Mouse (Mus musculus): ENCODE measurements around the gene Tmppe. TPM values are rescaled to one million over a fixed set of nuclear protein-coding genes. Genes with fewer than 3 reads are reported as not detected.
"Not testable (repeated sequence)": the region's sequence is repeated elsewhere in the genome, so short reads cannot be mapped to it uniquely, and the experiment has no call there.

Tmppe gene
- polyA plus RNA-seq, 1 experiment from 2014 or later = 5.7 TPM

- ChIA-PET CTCF (interaction anchor here (2.5 kb wide), 1 partner anchor 65 kb away, joined by 6 read pairs; no protein-coding TSS in a partner anchor), POLR2A (no interaction called here)
- H3K27me3 ChIP-seq = no peaks in the 10 kb centered on the region
- in situ Hi-C loops (cut with MboI; ENCODE audit: low pct_unique_long_range_greater_than_20kb) = loop anchor here (25.0 kb wide), 1 partner anchor 346 kb away; the partner anchor contains the start of gene Fbxl2
- ATAC-seq (no peak), DNase-seq (ENCODE audit: low read depth, low spot score) (no peak)
- no peak for TF ChIP-seq CTCF (IDR thresholded peaks at IDR 0.05)
Observed at GRCm38 (mm10) chr9:114382936-114383710, 17.8 kb upstream of the Tmppe start.

DNA sequence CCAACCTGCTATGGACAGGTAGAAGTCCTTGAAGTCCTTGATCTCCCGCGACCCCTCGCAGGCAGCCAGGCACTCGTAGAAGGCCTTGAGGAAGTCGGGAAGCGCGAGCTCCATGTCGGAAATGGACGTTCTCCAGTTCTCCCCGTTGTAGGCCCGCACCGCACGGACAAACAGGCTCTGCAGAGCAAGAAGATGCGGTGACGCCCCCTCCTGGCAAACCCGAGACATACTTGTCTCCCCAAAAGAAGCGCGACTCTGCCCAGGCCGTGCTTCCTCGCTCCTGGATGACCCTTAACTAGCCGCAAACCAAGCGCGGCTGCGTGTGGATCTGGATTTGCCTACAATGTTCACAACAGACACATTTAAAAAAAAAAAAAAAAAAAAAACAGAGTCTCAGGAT, 16.2 kb upstream of the Tmppe start:
- H3K27me3 ChIP-seq = no peaks in the 10 kb centered on the region
- no peak for TF ChIP-seq CTCF (IDR thresholded peaks at IDR 0.05)
- CTCF ChIA-PET = no interaction called here
- DNase-seq (ENCODE audit: low read depth, low spot score) (no peak), ATAC-seq (no peak)
- POLR2A ChIA-PET = no interaction called here
- in situ Hi-C loops (cut with MboI; ENCODE audit: low pct_unique_long_range_greater_than_20kb) = loop anchor here (25.0 kb wide), 1 partner anchor 347 kb away; the partner anchor contains the start of gene Fbxl2

DNA sequence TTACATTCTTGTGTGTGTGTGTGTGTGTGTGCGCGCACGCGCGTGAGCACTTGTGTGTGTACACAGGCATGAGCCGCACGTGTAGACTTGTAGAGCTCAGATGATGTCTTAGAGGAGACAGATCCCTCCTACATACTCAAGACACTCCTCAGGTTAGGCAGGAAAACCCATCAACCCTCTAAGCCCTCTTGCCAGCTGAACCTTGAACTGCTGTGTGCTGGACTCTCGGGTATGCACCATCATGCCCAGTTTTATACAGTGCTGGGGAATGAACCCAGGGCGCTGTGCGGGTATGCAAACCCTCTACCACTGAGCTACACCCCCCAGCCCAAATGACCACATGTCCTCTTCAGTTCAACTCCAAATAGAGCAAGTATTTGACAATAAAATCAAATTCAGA, 15.7 kb upstream of the Tmppe start:
- ATAC-seq (no peak), DNase-seq (ENCODE audit: low read depth, low spot score) (no peak)
- H3K27me3 ChIP-seq = no peaks in the 10 kb centered on the region
- ChIA-PET POLR2A (no interaction called here), CTCF (no interaction called here)
- TF ChIP-seq CTCF (IDR thresholded peaks at IDR 0.05) = no peak
- in situ Hi-C loops (cut with MboI; ENCODE audit: low pct_unique_long_range_greater_than_20kb) = loop anchor here (25.0 kb wide), 1 partner anchor 348 kb away; the partner anchor contains the start of gene Fbxl2

GRCm38 (mm10) chr9:114387086-114387485, 13.8 kb upstream of the Tmppe start:
- CTCF ChIA-PET = no interaction called here
- DNase-seq (ENCODE audit: low read depth, low spot score) (no peak), ATAC-seq (no peak)
- TF ChIP-seq CTCF (IDR thresholded peaks at IDR 0.05) = no peak
- in situ Hi-C loops (cut with MboI; ENCODE audit: low pct_unique_long_range_greater_than_20kb) = loop anchor here (25.0 kb wide), 1 partner anchor 350 kb away; the partner anchor contains the start of gene Fbxl2
- H3K27me3 ChIP-seq = no peaks in the 10 kb centered on the region
- POLR2A ChIA-PET = no interaction called here

DNA sequence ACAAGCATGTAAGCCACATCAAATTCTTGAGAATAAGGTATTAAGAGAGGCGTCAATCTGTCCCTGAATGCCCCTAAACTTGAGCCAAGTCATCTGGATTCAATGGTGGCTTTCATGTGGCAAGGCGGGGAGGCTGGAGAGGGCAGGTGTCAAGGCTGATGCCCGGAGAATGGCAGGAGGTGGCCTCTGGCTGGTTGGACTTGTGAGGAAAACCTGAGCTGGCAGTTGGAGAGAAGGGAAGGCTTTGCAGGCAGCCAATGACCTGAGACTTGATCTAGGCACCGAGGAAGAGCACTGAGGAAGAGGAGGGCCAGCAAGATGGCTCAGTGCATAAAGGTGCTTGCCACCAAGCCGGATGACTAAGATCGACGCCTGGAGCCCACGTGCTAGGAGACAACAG, 12.6 kb upstream of the Tmppe start:
- ATAC-seq = no peak
- in situ Hi-C loops (cut with MboI; ENCODE audit: low pct_unique_long_range_greater_than_20kb) = loop anchor here (25.0 kb wide), 1 partner anchor 351 kb away; the partner anchor contains the start of gene Fbxl2
- CTCF ChIA-PET = interaction anchor here (1.6 kb wide), 1 partner anchor 10 kb away, joined by 5 read pairs; no protein-coding TSS in a partner anchor
- H3K27me3 ChIP-seq = no peaks in the 10 kb centered on the region
- no peak for TF ChIP-seq CTCF (IDR thresholded peaks at IDR 0.05)
- DNase-seq (ENCODE audit: low read depth, low spot score) = no peak
- POLR2A ChIA-PET = no interaction called here

DNA sequence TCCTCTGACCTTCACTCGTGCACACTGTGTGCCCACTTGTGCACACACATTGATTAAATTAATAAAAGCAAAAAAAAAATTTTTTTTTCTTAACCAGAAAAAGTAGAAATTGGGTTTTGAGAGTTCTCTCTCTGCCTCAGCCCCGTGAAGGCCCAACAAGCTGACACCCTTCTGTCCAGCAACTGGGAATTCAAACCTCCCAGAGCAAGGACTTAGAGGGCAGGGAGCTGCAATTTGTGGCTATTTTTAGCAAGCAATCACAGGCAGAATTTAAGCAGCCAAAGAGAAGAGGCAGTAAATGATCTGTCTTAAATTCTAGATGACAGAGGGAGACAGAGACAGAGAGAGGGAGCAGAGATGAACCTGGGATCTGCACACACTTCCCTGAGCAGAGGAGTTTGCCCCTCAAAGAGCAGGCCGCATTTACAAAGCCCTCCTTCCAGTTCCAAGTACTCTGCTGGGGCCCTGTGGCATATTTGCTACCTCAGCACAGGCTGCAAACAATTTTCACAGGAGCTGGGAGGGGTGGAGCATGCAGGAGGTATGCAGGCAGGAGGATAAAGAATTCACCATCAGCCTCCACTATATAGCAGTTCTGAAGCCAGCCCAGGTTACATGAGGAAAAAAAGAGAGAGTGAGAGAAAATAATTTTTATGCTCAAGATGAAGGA, 12.1 kb upstream of the Tmppe start:
- ChIA-PET POLR2A (interaction anchor here (1.0 kb wide), 1 partner anchor 9 kb away, joined by 3 read pairs; no protein-coding TSS in a partner anchor), CTCF (interaction anchor here (1.0 to 1.6 kb wide), 2 partner anchors 9 kb away, joined by 3 to 5 read pairs; no protein-coding TSS in a partner anchor)
- in situ Hi-C loops (cut with MboI; ENCODE audit: low pct_unique_long_range_greater_than_20kb) = loop anchor here (25.0 kb wide), 1 partner anchor 352 kb away; the partner anchor contains the start of gene Fbxl2
- no peaks in the 10 kb centered on the region for H3K27me3 ChIP-seq
- DNase-seq (ENCODE audit: low read depth, low spot score) (no peak), ATAC-seq (no peak)
- no peak for TF ChIP-seq CTCF (IDR thresholded peaks at IDR 0.05)

GRCm38 (mm10) chr9:114389371-114389904, 11.5 kb upstream of the Tmppe start:
- ChIA-PET POLR2A (interaction anchor here (1.0 kb wide), 1 partner anchor 10 kb away, joined by 3 read pairs; no protein-coding TSS in a partner anchor), CTCF (interaction anchor here (1.0 to 1.6 kb wide), 3 partner anchors 9 to 72 kb away, joined by 3 to 5 read pairs (median 3); no protein-coding TSS in a partner anchor)
- TF ChIP-seq CTCF (IDR thresholded peaks at IDR 0.05) = peak; percentile 62
- DNase-seq (ENCODE audit: low read depth, low spot score) (no peak), ATAC-seq (no peak)
- in situ Hi-C loops (cut with MboI; ENCODE audit: low pct_unique_long_range_greater_than_20kb) = loop anchor here (25.0 kb wide), 1 partner anchor 352 kb away; the partner anchor contains the start of gene Fbxl2
- H3K27me3 ChIP-seq = no peaks in the 10 kb centered on the region

GRCm38 (mm10) chr9:114389905-114390748, 10.8 kb upstream of the Tmppe start, which contains the start of gene Crtap:
TSS of gene Crtap (minus strand) at chr9:114390675.
- H3K27me3 ChIP-seq = no peaks in the 10 kb centered on the region
- ChIA-PET CTCF (interaction anchor here (1.0 kb wide), 2 partner anchors 11 to 72 kb away, joined by 3 read pairs; no protein-coding TSS in a partner anchor), POLR2A (no interaction called here)
- ATAC-seq = peak; percentile 90
- in situ Hi-C loops (cut with MboI; ENCODE audit: low pct_unique_long_range_greater_than_20kb) = loop anchor here (25.0 kb wide), 1 partner anchor 353 kb away; the partner anchor contains the start of gene Fbxl2
- DNase-seq (ENCODE audit: low read depth, low spot score) = no peak
- no peak for TF ChIP-seq CTCF (IDR thresholded peaks at IDR 0.05)

DNA sequence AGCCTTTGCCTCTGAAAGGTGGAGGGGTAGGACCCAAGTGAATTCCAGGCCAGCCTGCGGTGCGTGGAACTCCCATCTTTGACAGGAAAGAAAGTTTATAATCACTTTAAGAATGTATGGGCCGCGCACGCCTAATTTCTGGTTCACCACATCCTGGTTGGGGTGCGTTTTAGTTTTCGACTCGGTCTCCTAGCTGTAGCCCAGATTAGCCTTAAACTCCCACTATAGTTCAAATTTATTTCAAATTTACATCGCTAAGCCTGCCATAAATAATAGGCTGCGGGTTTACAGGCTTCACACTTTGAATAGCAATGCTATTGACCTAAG, 10.2 kb upstream of the Tmppe start:
- H3K27me3 ChIP-seq = no peaks in the 10 kb centered on the region
- TF ChIP-seq CTCF (IDR thresholded peaks at IDR 0.05) = no peak
- ChIA-PET CTCF (no interaction called here), POLR2A (no interaction called here)
- DNase-seq (ENCODE audit: low read depth, low spot score) = no peak
- ATAC-seq = no peak
- in situ Hi-C loops (cut with MboI; ENCODE audit: low pct_unique_long_range_greater_than_20kb) = loop anchor here (25.0 kb wide), 1 partner anchor 353 kb away; the partner anchor contains the start of gene Fbxl2

DNA sequence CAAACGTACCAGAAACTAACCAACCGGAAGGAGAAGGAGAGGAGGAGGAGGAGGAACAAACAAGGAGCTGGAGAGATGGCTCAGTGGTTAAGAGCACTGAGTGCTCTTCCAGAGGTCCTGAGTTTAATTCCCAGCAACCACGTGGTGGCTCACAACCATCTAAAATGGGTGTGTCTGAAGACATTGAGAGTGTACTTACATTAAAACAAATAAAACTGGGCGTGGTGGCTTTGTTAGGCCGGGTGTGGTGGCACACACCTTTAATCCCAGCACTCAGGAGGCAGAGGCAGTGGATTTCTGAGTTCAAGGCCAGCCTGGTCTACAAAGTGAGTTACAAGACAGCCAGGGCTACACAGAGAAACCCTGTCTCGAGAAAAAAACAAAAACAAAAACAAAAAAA, 6.8 kb upstream of the Tmppe start:
- ATAC-seq; CTCF ChIA-PET; POLR2A ChIA-PET; DNase-seq (ENCODE audit: low read depth, low spot score); H3K27me3 ChIP-seq: not testable (repeated sequence)
- in situ Hi-C loops (cut with MboI; ENCODE audit: low pct_unique_long_range_greater_than_20kb) = loop anchor here (25.0 kb wide), 1 partner anchor 357 kb away; the partner anchor contains the start of gene Fbxl2
